Mouse (Mus musculus) forebrain, embryonic 11.5 days (tissue): ENCODE measurements around the gene 2900026A02Rik. TPM values are rescaled to one million over a fixed set of nuclear protein-coding genes. Genes with fewer than 3 reads are reported as not detected.

Source experiments
- ATAC-seq: fragments of 200-750 bp; cut with Nextera tagmentation; replicated peaks from 2 replicates; pipeline ENCODE4 v1.8.0; 2017; ENCODE audit warnings: moderate TSS enrichment; ENCODE audit not compliant: low FRiP score
- DNase-seq: peaks from one replicate; pipeline ENCODE4 v3.0.0-alpha.2; 2017; ENCODE audit warnings: low spot score
- H3K27ac ChIP-seq: fragments of 300-500 bp; sonication (generic); 2 replicates; pipeline ENCODE4 v1.5.1; 2014; ENCODE audit warnings: low read depth, low read length
- H3K27me3 ChIP-seq: fragments of 300-500 bp; sonication (generic); 2 replicates; pipeline ENCODE4 v1.6.1; 2014; ENCODE audit warnings: mild to moderate bottlenecking, low read length, mixed read lengths; ENCODE audit not compliant: control insufficient read depth, insufficient read depth
- H3K36me3 ChIP-seq: fragments of 300-500 bp; sonication (generic); 2 replicates; pipeline ENCODE4 v1.6.1; 2014; ENCODE audit warnings: mild to moderate bottlenecking, low read length, moderate library complexity, mixed read lengths; ENCODE audit not compliant: control insufficient read depth, insufficient read depth
- H3K4me1 ChIP-seq: fragments of 300-500 bp; sonication (generic); replicated peaks from 2 replicates; pipeline ENCODE4 v1.6.1; 2014; ENCODE audit warnings: low read length, mixed read lengths; ENCODE audit not compliant: control insufficient read depth, insufficient read depth
- H3K4me2 ChIP-seq: fragments of 300-500 bp; sonication (generic); 2 replicates; pipeline ENCODE4 v1.6.1; 2014; ENCODE audit warnings: low read depth, mild to moderate bottlenecking, low read length, moderate library complexity, mixed read lengths; ENCODE audit not compliant: severe bottlenecking
- H3K4me3 ChIP-seq: fragments of 300-500 bp; sonication (generic); 2 replicates; pipeline ENCODE4 v1.5.1; 2014; ENCODE audit warnings: low read depth, low read length
- H3K9ac ChIP-seq: fragments of 300-500 bp; sonication (generic); 2 replicates; pipeline ENCODE4 v1.6.1; 2014; ENCODE audit warnings: low read length
- H3K9me3 ChIP-seq: fragments of 300-500 bp; sonication (generic); 2 replicates; pipeline ENCODE4 v1.6.1; 2016; ENCODE audit warnings: low read length, mixed read lengths; ENCODE audit not compliant: control insufficient read depth
- WGBS: fragments of 180-500 bp; shearing (Covaris S2); extraction: QIAGEN DNeasy Blood & Tissue Kit; methylation state at CpG from one replicate; pipeline ENCODE4 v1.1.7; 2014; 5-methylcytosine and 5-hydroxymethylcytosine counted together
- polyA plus RNA-seq: library from polyadenylated mRNA; unstranded; fragments of >200 nt; fragmentation: Nextera tagmentation; extraction: Ambion mirVana; gene quantifications from 2 replicates; pipeline ENCODE4 v1.2.1, GENCODE M21; 2014

The 2900026A02Rik gene
- polyA plus RNA-seq, 1 experiment from 2014 or later: 3.4 TPM

- 61% methylated on average over 5 of the region's 5 CpGs for WGBS
- no peaks in the 10 kb centered on the region for H3K9me3 ChIP-seq
- DNase-seq: peak; percentile 78
- H3K4me3 ChIP-seq: no peak overlapping the region
- no peak overlapping the region for H3K9ac ChIP-seq
- no peak for ATAC-seq
- no peaks in the 10 kb centered on the region for H3K36me3 ChIP-seq
- no peaks in the 10 kb centered on the region for H3K27me3 ChIP-seq
- H3K4me1 ChIP-seq: no peaks in the 10 kb centered on the region
- H3K4me2 ChIP-seq: no peak overlapping the region
- no peak overlapping the region for H3K27ac ChIP-seq
These were observed 129.9 kb downstream of the 2900026A02Rik start for GRCm38 (mm10) chr5:113091162-113091561.

GRCm38 (mm10) chr5:113090750-113091149 is 130.3 kb downstream of the 2900026A02Rik start:
- H3K4me2 ChIP-seq: no peak overlapping the region
- no peaks in the 10 kb centered on the region for H3K4me1 ChIP-seq
- H3K9ac ChIP-seq: no peak overlapping the region
- no peaks in the 10 kb centered on the region for H3K9me3 ChIP-seq
- DNase-seq (no peak), ATAC-seq (no peak)
- H3K4me3 ChIP-seq: no peak overlapping the region
- H3K27ac ChIP-seq: no peak overlapping the region
- WGBS: 93% methylated on average over 11 of the region's 11 CpGs
- H3K27me3 ChIP-seq: no peaks in the 10 kb centered on the region
- no peaks in the 10 kb centered on the region for H3K36me3 ChIP-seq

- no peaks in the 10 kb centered on the region for H3K27me3 ChIP-seq
- H3K4me1 ChIP-seq: no peaks in the 10 kb centered on the region
- H3K9ac ChIP-seq: no peak overlapping the region
- H3K9me3 ChIP-seq: no peaks in the 10 kb centered on the region
- H3K27ac ChIP-seq: no peak overlapping the region
- WGBS: 93% methylated on average over 24 of the region's 24 CpGs
- H3K4me3 ChIP-seq: no peak overlapping the region
- no peak overlapping the region for H3K4me2 ChIP-seq
- H3K36me3 ChIP-seq: no peaks in the 10 kb centered on the region
- no peak for ATAC-seq
- DNase-seq: no peak
These were observed 130.9 kb downstream of the 2900026A02Rik start for GRCm38 (mm10) chr5:113090077-113090690.

- Histone ChIP-seq H3K4me2 (no peak overlapping the region), H3K9me3 (no peaks in the 10 kb centered on the region), H3K27ac (no peak overlapping the region), H3K9ac (no peak overlapping the region), H3K4me1 (no peaks in the 10 kb centered on the region), H3K27me3 (no peaks in the 10 kb centered on the region), H3K4me3 (no peak overlapping the region), H3K36me3 (no peaks in the 10 kb centered on the region)
- ATAC-seq (no peak), DNase-seq (no peak)
- WGBS: 92% methylated on average over 2 of the region's 2 CpGs
These were observed 133.6 kb downstream of the 2900026A02Rik start for GRCm38 (mm10) chr5:113087465-113087864.

GRCm38 (mm10) chr5:113086990-113087389 is 134.0 kb downstream of the 2900026A02Rik start:
- Histone ChIP-seq H3K36me3 (no peaks in the 10 kb centered on the region), H3K27me3 (no peaks in the 10 kb centered on the region), H3K27ac (no peak overlapping the region), H3K4me3 (no peak overlapping the region), H3K4me1 (no peaks in the 10 kb centered on the region), H3K9ac (no peak overlapping the region), H3K4me2 (no peak overlapping the region), H3K9me3 (no peaks in the 10 kb centered on the region)
- DNase-seq (no peak), ATAC-seq (no peak)
- WGBS: 69% methylated on average over 4 of the region's 4 CpGs

GRCm38 (mm10) chr5:113086439-113086838 is 134.6 kb downstream of the 2900026A02Rik start:
- DNase-seq (no peak), ATAC-seq (no peak)
- H3K27ac ChIP-seq: no peak overlapping the region
- H3K9ac ChIP-seq: no peak overlapping the region
- WGBS: 86% methylated on average over 12 of the region's 12 CpGs
- no peak overlapping the region for H3K4me3 ChIP-seq
- H3K27me3 ChIP-seq: no peaks in the 10 kb centered on the region
- H3K9me3 ChIP-seq: no peaks in the 10 kb centered on the region
- H3K36me3 ChIP-seq: no peaks in the 10 kb centered on the region
- H3K4me2 ChIP-seq: no peak overlapping the region
- no peaks in the 10 kb centered on the region for H3K4me1 ChIP-seq

GRCm38 (mm10) chr5:113085931-113086330 is 135.1 kb downstream of the 2900026A02Rik start:
- no peak overlapping the region for H3K4me3 ChIP-seq
- no peak overlapping the region for H3K9ac ChIP-seq
- H3K9me3 ChIP-seq: no peaks in the 10 kb centered on the region
- H3K27me3 ChIP-seq: no peaks in the 10 kb centered on the region
- ATAC-seq: no peak
- WGBS: 86% methylated on average over 2 of the region's 2 CpGs
- H3K4me1 ChIP-seq: no peaks in the 10 kb centered on the region
- H3K36me3 ChIP-seq: no peaks in the 10 kb centered on the region
- no peak overlapping the region for H3K27ac ChIP-seq
- no peak overlapping the region for H3K4me2 ChIP-seq
- no peak for DNase-seq

GRCm38 (mm10) chr5:113084309-113084708 is 136.7 kb downstream of the 2900026A02Rik start:
- WGBS: 93% methylated on average over 2 of the region's 2 CpGs
- no peak for ATAC-seq

More at GRCm38 (mm10) chr5:113084309-113084708, 136.7 kb downstream of the 2900026A02Rik start:
- H3K9me3 ChIP-seq: no peaks in the 10 kb centered on the region
- H3K4me1 ChIP-seq: 0 out of 2 replicates have a peak, but pooled peaks cover 2% of the 10 kb centered on the region
- no peak overlapping the region for H3K4me2 ChIP-seq
- no peak for DNase-seq
- H3K27ac ChIP-seq: no peak overlapping the region
- no peak overlapping the region for H3K9ac ChIP-seq
- H3K4me3 ChIP-seq: no peak overlapping the region
- H3K27me3 ChIP-seq: no peaks in the 10 kb centered on the region
- H3K36me3 ChIP-seq: no peaks in the 10 kb centered on the region
